Mouse (Mus musculus) layer of hippocampus, adult 2 months (tissue): ENCODE results near the gene Cbfa2t3. TPM values are rescaled to one million over a fixed set of nuclear protein-coding genes. Genes with fewer than 3 reads are reported as not detected.

Source experiments
- DNase-seq, 2 experiments: peaks; one replicate each; pipeline ENCODE4 v3.0.0; 2022; ENCODE audit warnings: low spot score in 2 of 2
- H3K27ac ChIP-seq: fragments of 200-600 bp; 2 replicates; pipeline ENCODE4 v1.8.1; 2022
- H3K4me3 ChIP-seq: fragments of 200-600 bp; 2 replicates; pipeline ENCODE4 v1.8.1; 2022; ENCODE audit warnings: mild to moderate bottlenecking
- CTCF ChIP-seq: fragments of 200-600 bp; conservative IDR thresholded peaks from 2 replicates; pipeline ENCODE4 v1.8.1; 2022; ENCODE audit warnings: antibody characterized with exemption, mild to moderate bottlenecking, moderate library complexity
- total RNA-seq, 2 experiments: library from RNA; stranded (reverse); gene quantifications; 2 replicates each; pipeline ENCODE4 v1.2.3; 2021

Cbfa2t3 gene
- total RNA-seq, 2 experiments from 2014 or later = 38.0 to 49.8 TPM

DNA sequence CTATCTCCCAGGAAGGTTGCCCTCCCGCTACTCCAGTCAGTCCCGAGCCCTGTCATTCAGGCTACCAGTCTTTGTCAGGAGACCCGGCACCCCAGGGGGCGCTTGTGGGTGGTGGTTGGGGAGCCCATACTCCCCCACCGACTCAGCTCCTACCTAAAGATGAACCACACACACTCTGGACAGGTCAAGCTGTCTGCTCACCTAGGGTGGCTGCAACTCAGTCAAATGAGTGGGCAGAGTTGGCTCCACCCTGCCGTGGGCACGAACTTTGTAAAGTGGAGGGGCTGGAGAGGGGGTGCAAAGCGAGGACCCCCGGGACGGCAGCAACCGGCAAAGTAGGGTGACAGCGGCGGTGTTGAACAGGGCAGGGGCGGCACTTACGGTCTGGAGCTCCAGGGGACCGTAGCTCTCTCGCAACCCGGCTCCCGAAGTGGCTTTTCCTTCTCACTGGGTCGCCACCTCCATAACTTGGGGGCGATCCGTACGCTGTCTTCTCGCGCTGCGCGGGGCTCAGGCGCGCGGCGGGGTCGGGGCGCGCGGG, 21.4 kb downstream of the Cbfa2t3 start:
- TF ChIP-seq CTCF = no peak; the same call in 1 of the 2 replicates
- H3K27ac ChIP-seq = peak overlapping the region; percentile 96
- peak overlapping the region; percentile 82 for H3K4me3 ChIP-seq
- DNase-seq = peak in 1 of 2 experiments; percentile 36

DNA sequence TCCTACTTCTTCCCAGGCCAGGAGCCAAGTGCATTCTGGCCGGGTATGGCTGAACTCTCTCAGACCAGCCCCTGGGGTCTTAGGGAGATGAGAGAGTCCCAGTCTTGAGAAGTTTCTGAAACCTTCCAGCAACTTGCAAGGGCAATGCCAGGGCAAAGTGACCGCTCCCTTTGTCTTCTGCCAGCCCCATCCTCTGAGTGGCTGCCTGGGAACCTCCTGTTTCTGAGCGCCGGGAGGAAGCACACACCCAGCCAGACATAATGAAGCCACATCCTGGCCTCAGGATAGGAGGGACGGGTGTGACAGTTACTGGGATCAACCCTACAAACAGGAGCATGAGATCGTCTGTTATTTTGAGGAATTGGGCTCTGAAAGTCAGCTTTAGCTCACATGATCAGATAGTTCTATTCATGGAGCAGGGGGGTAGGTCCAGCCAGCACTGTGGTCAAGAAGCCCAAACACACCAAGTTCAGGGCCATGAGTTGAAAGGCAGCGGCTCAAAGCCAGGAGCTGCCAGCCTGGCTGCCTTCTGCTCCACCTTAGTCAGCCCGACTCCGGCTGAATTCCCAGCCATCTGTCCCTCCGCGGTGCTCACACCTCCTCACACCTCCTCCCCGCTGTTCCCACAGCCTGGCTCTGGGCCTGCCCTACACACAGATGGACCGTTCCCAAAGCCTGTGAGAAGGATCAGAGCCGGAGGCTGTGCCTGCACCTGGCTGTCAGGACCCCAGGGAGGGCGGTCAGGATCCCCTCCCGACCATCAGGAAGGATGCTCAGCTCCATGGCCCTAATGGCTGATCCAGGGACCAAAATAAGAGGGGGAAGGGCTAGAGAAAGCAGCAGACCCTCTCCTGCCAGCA, 22.1 kb downstream of the Cbfa2t3 start:
- H3K27ac ChIP-seq = peak overlapping the region; percentile 96
- H3K4me3 ChIP-seq = peak overlapping the region; percentile 82
- DNase-seq = peak; percentile 82 to 86
- TF ChIP-seq CTCF = no peak

DNA sequence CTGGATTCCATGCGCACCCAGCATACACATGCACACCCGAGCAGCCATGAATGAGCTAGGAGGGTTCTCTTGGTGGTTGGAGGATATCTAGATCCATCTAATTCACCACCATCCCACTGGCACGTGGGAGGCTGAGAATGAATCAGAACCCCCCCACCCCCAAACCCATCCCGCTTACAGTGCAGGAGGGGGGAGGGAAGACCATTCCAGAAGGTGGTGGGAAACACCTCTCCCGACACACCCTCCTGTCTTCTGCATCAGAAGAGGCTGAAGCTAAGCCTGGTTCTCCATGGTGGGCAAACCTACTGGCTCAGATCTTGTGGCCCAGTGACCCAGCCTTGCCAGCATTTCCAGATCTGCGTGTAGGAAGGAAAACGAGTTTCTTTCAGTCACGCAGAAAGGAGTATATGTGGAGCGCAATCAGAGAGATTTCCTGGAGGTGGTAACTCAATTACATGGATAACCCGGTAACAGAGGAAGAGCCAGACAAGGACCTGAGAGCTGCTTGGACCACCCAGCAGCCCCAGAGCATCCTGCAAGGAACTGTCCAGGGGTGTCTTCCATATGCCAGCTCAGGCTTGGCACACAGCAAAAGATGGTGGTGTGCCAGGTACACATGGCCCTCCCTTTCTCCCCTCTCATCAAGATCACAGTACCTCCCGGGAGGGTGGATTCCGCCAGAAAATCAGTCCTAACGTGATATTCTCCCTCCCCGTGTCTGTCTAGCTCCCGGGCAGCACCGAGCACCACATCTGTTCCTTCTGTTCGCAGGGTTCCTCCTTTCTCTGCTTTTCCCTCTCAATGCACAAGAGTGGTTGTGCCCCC, 23.1 kb downstream of the Cbfa2t3 start:
- Histone ChIP-seq H3K27ac (peak overlapping the region; percentile 96), H3K4me3 (peak overlapping the region; percentile 82)
- no peak for TF ChIP-seq CTCF
- no peak for DNase-seq

DNA sequence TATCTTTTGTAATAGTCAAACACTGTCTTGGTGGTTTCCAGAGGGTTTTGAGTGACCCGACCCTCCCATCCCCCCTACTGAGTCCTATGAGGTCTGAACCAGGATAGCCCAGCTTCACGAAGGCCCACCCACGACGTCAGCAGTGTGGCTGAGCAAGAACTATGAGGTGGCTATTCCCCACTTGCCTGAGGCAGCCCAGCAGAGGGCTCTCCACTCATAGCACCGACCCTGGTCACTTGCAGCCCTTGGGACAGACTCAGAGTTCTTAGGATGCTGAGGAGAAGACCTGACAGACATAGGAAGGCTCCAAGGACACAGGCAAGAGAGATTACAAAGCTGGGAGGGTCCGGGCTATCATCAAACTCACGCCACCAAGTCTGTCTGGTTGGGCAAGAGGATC, 23.9 kb downstream of the Cbfa2t3 start:
- TF ChIP-seq CTCF = peak; percentile 58
- DNase-seq = no peak
- H3K27ac ChIP-seq = no peak overlapping the region
- no peak overlapping the region for H3K4me3 ChIP-seq

DNA sequence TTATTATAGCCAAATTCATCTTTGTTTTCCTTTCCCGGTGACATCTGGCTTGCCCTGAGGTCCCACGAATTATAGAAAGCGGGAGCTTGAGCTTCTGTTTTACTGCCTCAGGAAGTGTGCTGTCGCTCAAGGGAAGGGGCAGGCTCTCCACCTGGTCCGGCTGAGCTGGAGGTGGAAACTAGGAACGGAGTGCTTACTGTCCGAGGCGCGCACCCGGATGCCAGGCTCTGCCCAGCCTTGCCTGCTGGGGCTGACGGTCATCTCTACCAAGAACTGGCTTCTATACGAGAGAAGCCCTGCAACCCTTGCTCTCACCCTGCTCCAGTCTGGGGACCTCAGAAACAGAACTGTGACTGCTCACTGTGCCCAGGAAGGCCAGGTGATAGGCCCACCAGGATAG, 24.9 kb downstream of the Cbfa2t3 start:
- H3K4me3 ChIP-seq = no peak overlapping the region
- DNase-seq = no peak
- TF ChIP-seq CTCF = no peak
- no peak overlapping the region for H3K27ac ChIP-seq

DNA sequence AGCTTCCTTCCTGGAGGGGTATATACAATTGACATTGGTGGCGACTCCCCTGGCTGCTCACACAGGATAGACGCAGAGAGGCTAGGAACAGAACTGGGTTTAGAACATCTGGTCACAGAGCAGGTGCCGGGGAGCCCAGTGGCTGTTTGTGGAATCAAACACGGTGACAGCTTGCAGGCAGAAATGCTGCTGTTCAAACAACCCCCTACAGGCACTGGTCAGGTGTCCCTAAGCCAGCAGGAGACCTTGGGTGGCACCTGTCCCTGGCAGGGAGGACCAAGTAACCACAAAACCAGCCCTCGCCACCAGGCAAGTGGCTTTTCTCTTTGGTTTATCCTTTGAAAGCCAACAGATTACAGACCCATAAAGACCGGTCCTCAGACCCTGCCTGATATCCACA, 27.0 kb downstream of the Cbfa2t3 start:
- Histone ChIP-seq H3K27ac (no peak overlapping the region), H3K4me3 (no peak overlapping the region)
- DNase-seq = no peak
- no peak for TF ChIP-seq CTCF

DNA sequence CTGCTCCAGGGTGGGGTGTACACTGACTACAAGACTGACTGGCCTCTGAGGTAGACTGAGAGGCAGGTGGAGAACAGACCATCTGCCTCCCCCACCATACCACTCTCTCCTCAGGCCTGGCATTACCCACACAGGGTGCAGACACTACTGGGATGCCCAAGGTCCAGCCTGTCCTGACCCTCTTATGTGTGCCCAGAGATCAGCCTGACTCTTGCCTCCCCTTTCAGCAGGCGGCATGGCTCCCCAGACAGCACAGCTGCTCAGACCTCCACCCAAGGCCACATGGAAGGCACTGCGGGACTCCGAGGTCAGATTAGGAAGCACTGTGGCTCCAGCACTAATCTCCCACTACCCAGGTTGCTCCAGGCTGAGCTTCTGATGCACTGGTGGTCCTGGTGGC, 28.2 kb downstream of the Cbfa2t3 start:
- no peak for DNase-seq
- Histone ChIP-seq H3K4me3 (no peak overlapping the region), H3K27ac (no peak overlapping the region)
- TF ChIP-seq CTCF = no peak

DNA sequence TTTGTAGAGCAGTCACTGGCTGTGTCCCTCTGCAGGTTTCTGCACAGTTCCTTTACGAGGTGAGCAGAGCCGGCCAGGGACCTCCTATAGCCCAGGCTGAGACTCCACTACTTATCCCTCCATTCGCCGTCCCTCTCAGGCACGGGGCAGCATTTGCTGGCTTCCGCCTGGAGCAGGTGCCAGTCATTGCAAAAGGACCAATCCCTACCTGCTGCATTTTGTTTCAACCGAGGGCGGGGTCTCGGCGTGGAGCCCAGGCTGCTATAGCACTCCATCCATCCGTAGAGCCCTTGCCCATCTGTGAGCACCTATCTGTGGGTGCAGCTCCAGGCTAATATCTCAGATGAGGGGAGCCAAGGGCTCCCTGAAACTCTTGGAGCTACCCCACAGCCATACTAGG, 28.9 kb downstream of the Cbfa2t3 start:
- no peak for DNase-seq
- H3K4me3 ChIP-seq = no peak overlapping the region
- TF ChIP-seq CTCF = no peak

DNA sequence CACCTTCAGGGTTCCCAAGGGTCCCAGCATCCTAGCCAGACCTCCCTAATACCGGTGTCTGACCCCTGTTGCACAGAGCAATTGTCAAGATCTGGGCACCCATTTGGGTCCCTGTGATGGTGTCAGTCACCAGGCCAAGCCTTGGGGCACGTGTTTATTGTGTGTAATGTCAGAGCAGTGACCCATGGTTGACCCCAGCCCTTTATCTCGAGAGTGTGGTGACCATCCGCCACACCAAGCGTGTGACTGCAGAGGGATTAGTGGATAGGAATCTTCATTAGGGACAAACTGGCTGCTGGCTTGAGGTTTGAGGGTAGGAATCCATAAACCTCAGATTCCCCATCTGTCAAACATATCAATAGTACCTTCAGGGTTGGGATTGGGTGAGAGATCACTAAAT, 29.5 kb downstream of the Cbfa2t3 start:
- H3K4me3 ChIP-seq = no peak overlapping the region
- no peak for TF ChIP-seq CTCF

More for the DNA sequence above, 28.9 kb downstream of the Cbfa2t3 start:
- H3K27ac ChIP-seq = no peak overlapping the region

DNA sequence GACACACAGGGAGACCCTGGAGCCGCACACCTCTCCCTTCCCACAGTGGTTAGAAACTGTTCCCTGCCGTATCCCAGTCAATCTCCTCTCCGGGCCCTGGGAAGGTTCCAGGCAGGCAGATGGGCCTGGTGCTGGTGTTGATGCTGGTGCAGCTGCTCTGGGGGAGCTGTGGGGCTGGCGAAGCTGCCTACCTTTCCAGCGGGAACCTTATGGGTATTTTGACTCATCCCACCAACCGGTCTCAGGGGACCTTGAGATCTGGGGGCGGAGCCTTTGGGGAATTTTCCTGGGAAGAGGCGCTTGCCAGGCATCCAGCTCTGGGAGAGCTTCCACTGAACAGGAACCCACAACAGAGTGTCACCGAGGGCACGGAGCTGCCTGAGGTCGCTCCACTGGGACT, 31.1 kb downstream of the Cbfa2t3 start:
- H3K27ac ChIP-seq = peak overlapping the region; percentile 65; the same call in 1 of the 2 replicates
- peak in 1 of 2 experiments; percentile 62 for DNase-seq
- TF ChIP-seq CTCF = no peak
- no peak overlapping the region for H3K4me3 ChIP-seq

More for the DNA sequence above, 29.5 kb downstream of the Cbfa2t3 start:
- H3K27ac ChIP-seq = no peak overlapping the region
- DNase-seq = no peak

DNA sequence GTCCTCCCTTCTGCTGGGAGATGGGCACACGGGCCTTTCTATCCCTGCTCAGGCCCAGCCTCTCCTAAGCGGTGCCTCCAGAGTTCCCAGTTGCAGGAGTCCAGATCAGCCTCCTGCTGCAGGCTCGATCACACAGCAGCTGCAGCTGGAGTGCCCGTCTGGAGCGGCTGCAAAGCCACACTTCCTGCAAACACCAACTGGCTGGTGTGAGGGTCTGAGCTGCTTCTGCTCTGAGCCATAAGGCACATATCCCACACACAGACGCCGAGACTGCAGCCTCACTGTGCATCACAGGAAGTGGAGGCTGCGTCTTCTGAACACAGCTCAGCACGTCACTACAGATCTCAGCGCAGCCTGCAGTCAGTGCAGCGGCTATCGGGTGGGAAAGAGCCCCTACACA, 32.1 kb downstream of the Cbfa2t3 start:
- no peak overlapping the region for H3K4me3 ChIP-seq
- TF ChIP-seq CTCF = no peak
- peak; percentile 47 to 72 for DNase-seq
- peak overlapping the region; percentile 65 for H3K27ac ChIP-seq

DNA sequence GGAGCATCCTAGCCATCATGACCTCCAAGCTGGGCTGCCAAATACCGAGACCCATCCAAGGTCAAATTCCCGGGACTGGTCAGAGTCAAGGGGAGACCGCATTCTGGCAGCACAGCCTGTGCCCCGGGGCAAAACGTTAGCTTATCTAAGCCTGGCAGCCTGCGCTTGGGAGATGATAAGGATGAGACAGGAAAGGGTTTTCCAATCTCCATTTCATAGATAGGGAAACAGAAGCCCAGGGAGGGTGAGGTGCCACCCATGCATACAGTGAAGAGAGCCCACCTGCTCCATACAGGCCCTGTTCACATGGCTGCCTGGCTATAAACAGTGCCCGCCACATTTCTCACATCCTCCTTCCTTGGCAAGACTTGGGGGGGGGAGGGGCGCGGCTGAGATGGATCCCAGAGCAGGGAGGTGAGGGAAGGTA, 32.6 kb downstream of the Cbfa2t3 start:
- DNase-seq = no peak
- no peak overlapping the region for H3K4me3 ChIP-seq
- no peak for TF ChIP-seq CTCF
- H3K27ac ChIP-seq = peak overlapping the region; percentile 65; the same call in 1 of the 2 replicates
